Comparison of ENCODE assay signal across 15 mouse cellular contexts in the genomic region with DNA sequence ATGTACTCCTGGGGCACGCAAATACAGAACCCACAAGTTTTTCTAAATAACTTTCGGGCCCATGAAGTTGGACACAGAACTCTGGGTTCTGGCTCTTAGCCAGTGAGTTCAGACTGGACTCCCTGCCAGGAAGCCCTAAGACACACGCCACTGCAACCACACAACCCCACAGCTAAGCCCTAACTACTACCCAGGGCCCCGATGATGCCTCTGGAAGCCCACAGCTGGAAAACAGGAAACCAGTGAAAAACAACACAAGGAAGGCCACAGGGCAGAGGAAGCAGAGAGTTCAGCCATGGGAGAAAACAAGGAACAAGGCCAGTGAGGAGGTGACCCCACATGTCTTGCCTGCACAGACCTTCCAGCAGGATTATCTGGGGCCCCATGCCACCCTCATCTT. TPM values are rescaled to one million over a fixed set of nuclear protein-coding genes. Genes with fewer than 3 reads are reported as not detected.
A peak's percentile ranks its signal among the peaks of the same experiment; 100 is the strongest.
DNase-seq lines count a peak whose midpoint lies in the region; ATAC-seq and TF ChIP-seq lines count a peak whose summit lies in the region.
"Had no signal": no experiment of that assay in that cellular context is flagged by ENCODE, and none has a peak within 500 bp of the region (broad histone marks: within the 10 kb centered on the region; RNA-seq: fewer than 3 reads in every experiment).

No protein-coding gene starts in this region.

- no peak overlapping the region for H3K4me2 ChIP-seq in hindbrain, embryonic 13.5 days
- no peak overlapping the region for H3K4me2 ChIP-seq in hindbrain, embryonic 12.5 days (replicated peaks)
- H3K4me2 ChIP-seq in liver, postnatal 0 days (ENCODE audit: low read depth, low read length) = no peak overlapping the region
- no peak overlapping the region for H3K4me2 ChIP-seq in liver, embryonic 12.5 days
- no peak overlapping the region for H3K4me2 ChIP-seq in embryonic facial prominence, embryonic 12.5 days (replicated peaks)
- H3K4me2 ChIP-seq in limb, embryonic 14.5 days (replicated peaks; ENCODE audit: low read depth, low read length, severe bottlenecking) = no peak overlapping the region
- H3K4me2 ChIP-seq: forebrain, embryonic 15.5 days; liver, embryonic 15.5 days had no signal

- DNase-seq in liver, postnatal 0 days = no peak
- DNase-seq in limb, embryonic 14.5 days (ENCODE audit: low spot score) = no peak
- no peak for DNase-seq in right cerebral cortex, adult 18-20 months
- no peak for DNase-seq in spleen, postnatal 10 days (ENCODE audit: low spot score in 2 of 2)
- DNase-seq: adrenal gland, postnatal 14 days; cerebellum, postnatal 14 days; right cerebral cortex, postnatal 14 days had no signal

- no peak for ATAC-seq in hindbrain, embryonic 13.5 days (ENCODE audit: low FRiP score)
- no peak for ATAC-seq in hindbrain, embryonic 12.5 days (ENCODE audit: low FRiP score)
- no peak; the same call in 1 of the 2 replicates for ATAC-seq in liver, postnatal 0 days
- no peak for ATAC-seq in liver, embryonic 12.5 days
- ATAC-seq in embryonic facial prominence, embryonic 12.5 days (ENCODE audit: insufficient number of reproducible peaks, insufficient read depth, low FRiP score, low TSS enrichment) = no peak
- no peak for ATAC-seq in limb, embryonic 14.5 days (ENCODE audit: low FRiP score, low read depth)
- ATAC-seq: forebrain, embryonic 15.5 days had no signal

- TF ChIP-seq CTCF in liver, postnatal 0 days (IDR thresholded peaks at IDR 0.05; ENCODE audit: low read depth) = no peak

- no peaks in the 10 kb centered on the region for H3K9me3 ChIP-seq in hindbrain, embryonic 13.5 days
- H3K9me3 ChIP-seq in hindbrain, embryonic 12.5 days (replicated peaks) = no peaks in the 10 kb centered on the region
- H3K9me3 ChIP-seq in liver, postnatal 0 days (ENCODE audit: low read length) = no peaks in the 10 kb centered on the region
- H3K9me3 ChIP-seq in liver, embryonic 12.5 days (replicated peaks) = no peaks in the 10 kb centered on the region
- H3K9me3 ChIP-seq in embryonic facial prominence, embryonic 12.5 days = no peaks in the 10 kb centered on the region
- no peaks in the 10 kb centered on the region for H3K9me3 ChIP-seq in limb, embryonic 14.5 days (ENCODE audit: control insufficient read depth, low read length)
- H3K9me3 ChIP-seq: forebrain, embryonic 15.5 days; G1E; liver, embryonic 15.5 days had no signal

- peaks cover 88% of the 10 kb centered on the region for H3K4me1 ChIP-seq in hindbrain, embryonic 13.5 days (replicated peaks)
- peaks cover 61% of the 10 kb centered on the region for H3K4me1 ChIP-seq in hindbrain, embryonic 12.5 days
- H3K4me1 ChIP-seq in liver, postnatal 0 days (ENCODE audit: insufficient read depth) = peaks cover 9% of the 10 kb centered on the region
- peaks cover 35% of the 10 kb centered on the region for H3K4me1 ChIP-seq in liver, embryonic 12.5 days
- H3K4me1 ChIP-seq in embryonic facial prominence, embryonic 12.5 days = peaks cover 42% of the 10 kb centered on the region
- H3K4me1 ChIP-seq in limb, embryonic 14.5 days (ENCODE audit: control insufficient read depth, insufficient read depth, low read length) = peaks cover 8% of the 10 kb centered on the region

- H3K27ac ChIP-seq in hindbrain, embryonic 13.5 days = no peak overlapping the region
- H3K27ac ChIP-seq in hindbrain, embryonic 12.5 days = no peak overlapping the region
- H3K27ac ChIP-seq in liver, postnatal 0 days (ENCODE audit: low read depth) = 0 out of 2 replicates have a peak overlapping the region, but pooled peaks have one; percentile 8
- H3K27ac ChIP-seq in liver, embryonic 12.5 days = no peak overlapping the region
- peak overlapping the region; percentile 54; the same call in 1 of the 2 replicates for H3K27ac ChIP-seq in embryonic facial prominence, embryonic 12.5 days
- peak overlapping the region; percentile 6; the same call in 1 of the 2 replicates for H3K27ac ChIP-seq in limb, embryonic 14.5 days (replicated peaks; ENCODE audit: low read depth, low read length)
- H3K27ac ChIP-seq: forebrain, embryonic 15.5 days; layer of hippocampus, adult 2 months; liver, embryonic 15.5 days had no signal

- no peak overlapping the region for H3K4me3 ChIP-seq in hindbrain, embryonic 13.5 days
- no peak overlapping the region for H3K4me3 ChIP-seq in hindbrain, embryonic 12.5 days
- H3K4me3 ChIP-seq in liver, postnatal 0 days (ENCODE audit: low read depth, low read length) = no peak overlapping the region
- no peak overlapping the region for H3K4me3 ChIP-seq in liver, embryonic 12.5 days
- no peak overlapping the region for H3K4me3 ChIP-seq in embryonic facial prominence, embryonic 12.5 days
- H3K4me3 ChIP-seq in limb, embryonic 14.5 days (replicated peaks; ENCODE audit: low read length) = no peak overlapping the region
- H3K4me3 ChIP-seq: forebrain, embryonic 15.5 days; layer of hippocampus, adult 2 months; liver, embryonic 15.5 days had no signal

- no peaks in the 10 kb centered on the region for H3K27me3 ChIP-seq in hindbrain, embryonic 13.5 days
- no peaks in the 10 kb centered on the region for H3K27me3 ChIP-seq in hindbrain, embryonic 12.5 days
- H3K27me3 ChIP-seq in liver, postnatal 0 days (ENCODE audit: insufficient read depth, low read length) = no peaks in the 10 kb centered on the region
- H3K27me3 ChIP-seq in liver, embryonic 12.5 days (replicated peaks) = no peaks in the 10 kb centered on the region
- no peaks in the 10 kb centered on the region for H3K27me3 ChIP-seq in embryonic facial prominence, embryonic 12.5 days
- H3K27me3 ChIP-seq in limb, embryonic 14.5 days (ENCODE audit: control insufficient read depth, insufficient read depth, low read length) = no peaks in the 10 kb centered on the region
- H3K27me3 ChIP-seq: forebrain, embryonic 15.5 days; liver, embryonic 15.5 days had no signal

- H3K9ac ChIP-seq in hindbrain, embryonic 13.5 days = 0 out of 2 replicates have a peak overlapping the region, but pooled peaks have one; percentile 29
- no peak overlapping the region for H3K9ac ChIP-seq in hindbrain, embryonic 12.5 days
- H3K9ac ChIP-seq in liver, postnatal 0 days (replicated peaks) = no peak overlapping the region
- no peak overlapping the region for H3K9ac ChIP-seq in liver, embryonic 12.5 days
- H3K9ac ChIP-seq in embryonic facial prominence, embryonic 12.5 days = no peak overlapping the region
- no peak overlapping the region for H3K9ac ChIP-seq in limb, embryonic 14.5 days (ENCODE audit: low read depth, low read length, severe bottlenecking)
- H3K9ac ChIP-seq: forebrain, embryonic 15.5 days; liver, embryonic 15.5 days had no signal

- H3K36me3 ChIP-seq in hindbrain, embryonic 13.5 days = peaks cover 14% of the 10 kb centered on the region; the same call in 1 of the 2 replicates
- H3K36me3 ChIP-seq in hindbrain, embryonic 12.5 days = peaks cover 16% of the 10 kb centered on the region
- peaks cover 19% of the 10 kb centered on the region; the same call in 1 of the 2 replicates for H3K36me3 ChIP-seq in liver, postnatal 0 days (replicated peaks; ENCODE audit: insufficient read depth, low read length)
- peaks cover 74% of the 10 kb centered on the region for H3K36me3 ChIP-seq in liver, embryonic 12.5 days
- H3K36me3 ChIP-seq in embryonic facial prominence, embryonic 12.5 days = peaks cover 31% of the 10 kb centered on the region
- H3K36me3 ChIP-seq in limb, embryonic 14.5 days (ENCODE audit: control insufficient read depth, insufficient read depth, low read length) = peaks cover 32% of the 10 kb centered on the region

- WGBS in hindbrain, embryonic 13.5 days = 76% methylated on average over 4 of the region's 4 CpGs
- 84% methylated on average over 4 of the region's 4 CpGs for WGBS in hindbrain, embryonic 12.5 days
- WGBS in liver, postnatal 0 days (ENCODE audit: insufficient replicate concordance) = 68% methylated on average over 4 of the region's 4 CpGs
- WGBS in liver, embryonic 12.5 days (ENCODE audit: insufficient replicate concordance) = 77% methylated on average over 4 of the region's 4 CpGs
- 83% methylated on average over 4 of the region's 4 CpGs for WGBS in embryonic facial prominence, embryonic 12.5 days
- 69% methylated on average over 4 of the region's 4 CpGs for WGBS in limb, embryonic 14.5 days

- TF ChIP-seq POLR2A in limb, embryonic 14.5 days (IDR thresholded peaks at IDR 0.05; ENCODE audit: borderline replicate concordance, extremely low read depth, insufficient read depth, insufficient read length) = no peak

- TF ChIP-seq EP300 in liver, postnatal 0 days (IDR thresholded peaks at IDR 0.05; ENCODE audit: low read depth) = no peak

RNA-seq across cellular contexts. Expression of a gene that starts 25.3 kb away (rescaled TPM):
- polyA plus RNA-seq in hindbrain, embryonic 13.5 days (2015; fragmentation: Nextera tagmentation; extraction: Ambion mirVana) = 69.8 and 75.4 TPM in 2 replicates
- polyA plus RNA-seq in hindbrain, embryonic 12.5 days (2016; fragmentation: Nextera tagmentation; extraction: Ambion mirVana) = 63.3 and 63.9 TPM in 2 replicates
- polyA plus RNA-seq in liver, postnatal 0 days (2015; fragmentation: Nextera tagmentation; extraction: Ambion mirVana) = 7.9 and 8.5 TPM in 2 replicates
- polyA plus RNA-seq in liver, embryonic 12.5 days (2016; fragmentation: Nextera tagmentation; extraction: Ambion mirVana) = 12.1 and 14.8 TPM in 2 replicates
- 40.0 and 41.1 TPM in 2 replicates for polyA plus RNA-seq in embryonic facial prominence, embryonic 12.5 days (2016; fragmentation: Nextera tagmentation; extraction: Ambion mirVana)
- polyA plus RNA-seq in limb, embryonic 14.5 days (2012; rRNA removed) = 21.1 and 24.9 TPM in 2 replicates
- polyA plus RNA-seq in limb, embryonic 14.5 days (2014; fragmentation: Nextera tagmentation; extraction: Ambion mirVana) = 44.3 and 49.0 TPM in 2 replicates

Comparison
In these comparisons a context has a peak if more than half of its experiments do, and no peak if none do; other contexts are left out.
1. H3K27ac ChIP-seq: peak in liver, postnatal 0 days (single experiment), embryonic facial prominence, embryonic 12.5 days (single experiment) and limb, embryonic 14.5 days (single experiment); none in hindbrain, embryonic 13.5 days (single experiment), hindbrain, embryonic 12.5 days (single experiment) and liver, embryonic 12.5 days (single experiment).